Mouse (Mus musculus): Measurements from ENCODE around the gene Gm11037. TPM values are rescaled to one million over a fixed set of nuclear protein-coding genes. Genes with fewer than 3 reads are reported as not detected.

Gm11037 gene
- polyA plus RNA-seq, 1 experiment, result not detected

DNA sequence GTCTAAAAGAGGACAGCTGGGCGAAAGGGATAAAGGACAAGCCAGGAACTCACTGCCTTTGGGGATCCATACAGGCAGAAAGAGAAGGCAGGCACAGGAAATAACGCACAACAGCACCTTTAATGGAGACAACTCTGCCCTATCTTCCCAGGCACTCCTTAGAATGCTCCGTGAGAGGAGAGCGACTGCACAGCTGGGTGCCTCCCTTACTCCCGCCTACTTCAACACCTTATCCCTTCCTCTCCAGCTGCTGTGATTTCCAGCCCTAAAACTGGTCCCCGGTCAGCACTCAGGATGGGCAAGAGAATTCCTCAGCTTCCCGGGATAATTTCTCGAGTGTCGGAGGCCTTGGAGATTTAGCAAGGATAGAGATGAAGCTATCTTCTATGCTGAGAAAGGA lies 37.6 kb downstream of the Gm11037 start:
- Histone ChIP-seq H3K4me3 (ENCODE audit: low read depth, low read length) (peak overlapping the region; percentile 41), H3K9me3 (replicated peaks; ENCODE audit: control insufficient read depth, insufficient read depth, low read length, poor library complexity, severe bottlenecking) (no peaks in the 10 kb centered on the region), H3K27ac (ENCODE audit: insufficient read depth, low read length) (no peak overlapping the region), H3K4me1 (ENCODE audit: control insufficient read depth, insufficient read depth, low read length) (peaks cover 2% of the 10 kb centered on the region), H3K9ac (ENCODE audit: low read depth, poor library complexity, severe bottlenecking) (peak overlapping the region; percentile 50), H3K36me3 (ENCODE audit: control insufficient read depth, insufficient read depth, low read length, poor library complexity, severe bottlenecking) (no peaks in the 10 kb centered on the region), H3K27me3 (ENCODE audit: control insufficient read depth, insufficient read depth, low read length, poor library complexity, severe bottlenecking) (no peaks in the 10 kb centered on the region)
- TF ChIP-seq EP300 (IDR thresholded peaks at IDR 0.05; ENCODE audit: insufficient read depth, low read depth, low read length), result no peak
- no peak for TF ChIP-seq CTCF (IDR thresholded peaks at IDR 0.05; ENCODE audit: low read depth, low read length)
- no peak for TF ChIP-seq POLR2A (IDR thresholded peaks at IDR 0.05; ENCODE audit: insufficient read depth, low read length)

DNA sequence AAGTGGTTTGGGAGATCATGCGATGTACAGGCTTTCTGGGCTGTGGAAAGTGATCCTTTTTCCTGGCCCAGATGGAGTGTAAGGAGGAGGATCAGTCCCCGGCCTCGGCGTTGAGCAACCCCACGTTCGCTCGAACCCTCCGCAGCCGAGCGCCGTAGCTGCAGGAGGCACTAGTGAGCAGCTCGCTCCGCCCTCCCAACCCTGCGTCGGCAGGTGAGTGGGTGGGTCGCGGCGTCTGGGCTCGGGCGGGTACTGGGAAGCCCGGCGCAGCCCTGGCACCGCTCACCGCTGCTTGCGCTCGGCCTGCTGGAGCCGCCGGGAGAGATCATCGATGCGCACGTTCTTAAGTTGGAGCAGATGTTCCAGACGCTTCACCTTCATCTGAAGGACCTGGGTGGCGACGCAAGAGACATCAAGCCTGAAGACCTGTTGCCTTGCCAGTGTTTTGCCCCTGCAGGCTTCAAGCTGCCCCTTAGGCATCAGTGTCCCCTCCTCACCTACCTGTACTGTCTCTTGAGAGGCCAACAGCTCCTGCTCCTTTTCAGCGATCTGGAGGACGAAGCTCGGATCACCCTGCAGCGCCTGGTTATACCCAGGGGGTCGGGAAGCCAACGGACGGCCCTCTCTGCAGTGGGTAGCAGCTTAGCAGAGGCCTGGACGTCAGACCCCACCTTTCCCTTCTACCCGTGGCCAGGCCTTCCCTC lies 38.3 kb downstream of the Gm11037 start:
- Histone ChIP-seq H3K9ac (ENCODE audit: low read depth, poor library complexity, severe bottlenecking) (peak overlapping the region; percentile 50), H3K4me3 (ENCODE audit: low read depth, low read length) (peak overlapping the region; percentile 41), H3K27ac (ENCODE audit: insufficient read depth, low read length) (no peak overlapping the region), H3K4me1 (ENCODE audit: control insufficient read depth, insufficient read depth, low read length) (peaks cover 2% of the 10 kb centered on the region), H3K36me3 (ENCODE audit: control insufficient read depth, insufficient read depth, low read length, poor library complexity, severe bottlenecking) (no peaks in the 10 kb centered on the region), H3K9me3 (replicated peaks; ENCODE audit: control insufficient read depth, insufficient read depth, low read length, poor library complexity, severe bottlenecking) (no peaks in the 10 kb centered on the region), H3K27me3 (ENCODE audit: control insufficient read depth, insufficient read depth, low read length, poor library complexity, severe bottlenecking) (no peaks in the 10 kb centered on the region)
- TF ChIP-seq EP300 (IDR thresholded peaks at IDR 0.05; ENCODE audit: insufficient read depth, low read depth, low read length) (no peak), CTCF (IDR thresholded peaks at IDR 0.05; ENCODE audit: low read depth, low read length) (peak; percentile 16)

GRCm38 (mm10) chr2:131172322-131172721 lies 39.0 kb downstream of the Gm11037 start:
- Histone ChIP-seq H3K27ac (ENCODE audit: insufficient read depth, low read length) (no peak overlapping the region), H3K9ac (ENCODE audit: low read depth, poor library complexity, severe bottlenecking) (no peak overlapping the region), H3K27me3 (ENCODE audit: control insufficient read depth, insufficient read depth, low read length, poor library complexity, severe bottlenecking) (no peaks in the 10 kb centered on the region), H3K4me1 (ENCODE audit: control insufficient read depth, insufficient read depth, low read length) (peaks cover 4% of the 10 kb centered on the region), H3K4me3 (ENCODE audit: low read depth, low read length) (no peak overlapping the region), H3K9me3 (replicated peaks; ENCODE audit: control insufficient read depth, insufficient read depth, low read length, poor library complexity, severe bottlenecking) (no peaks in the 10 kb centered on the region), H3K36me3 (ENCODE audit: control insufficient read depth, insufficient read depth, low read length, poor library complexity, severe bottlenecking) (no peaks in the 10 kb centered on the region)
- TF ChIP-seq POLR2A (IDR thresholded peaks at IDR 0.05; ENCODE audit: insufficient read depth, low read length), result no peak
- TF ChIP-seq EP300 (IDR thresholded peaks at IDR 0.05; ENCODE audit: insufficient read depth, low read depth, low read length), result no peak

- Histone ChIP-seq H3K9me3 (replicated peaks; ENCODE audit: control insufficient read depth, insufficient read depth, low read length, poor library complexity, severe bottlenecking) (no peaks in the 10 kb centered on the region), H3K36me3 (ENCODE audit: control insufficient read depth, insufficient read depth, low read length, poor library complexity, severe bottlenecking) (no peaks in the 10 kb centered on the region), H3K9ac (ENCODE audit: low read depth, poor library complexity, severe bottlenecking) (no peak overlapping the region), H3K27ac (ENCODE audit: insufficient read depth, low read length) (no peak overlapping the region), H3K27me3 (ENCODE audit: control insufficient read depth, insufficient read depth, low read length, poor library complexity, severe bottlenecking) (no peaks in the 10 kb centered on the region), H3K4me3 (ENCODE audit: low read depth, low read length) (peak overlapping the region; percentile 84), H3K4me1 (ENCODE audit: control insufficient read depth, insufficient read depth, low read length) (peaks cover 6% of the 10 kb centered on the region)
- TF ChIP-seq POLR2A (IDR thresholded peaks at IDR 0.05; ENCODE audit: insufficient read depth, low read length), result no peak
Measured at GRCm38 (mm10) chr2:131174700-131175099, 41.4 kb downstream of the Gm11037 start.

GRCm38 (mm10) chr2:131175286-131175944 lies 42.1 kb downstream of the Gm11037 start:
- TF ChIP-seq POLR2A (IDR thresholded peaks at IDR 0.05; ENCODE audit: insufficient read depth, low read length) (no peak), EP300 (IDR thresholded peaks at IDR 0.05; ENCODE audit: insufficient read depth, low read depth, low read length) (no peak), CTCF (IDR thresholded peaks at IDR 0.05; ENCODE audit: low read depth, low read length) (no peak)
- no peak overlapping the region for H3K27ac ChIP-seq (ENCODE audit: insufficient read depth, low read length)
- H3K36me3 ChIP-seq (ENCODE audit: control insufficient read depth, insufficient read depth, low read length, poor library complexity, severe bottlenecking), result no peaks in the 10 kb centered on the region
- H3K27me3 ChIP-seq (ENCODE audit: control insufficient read depth, insufficient read depth, low read length, poor library complexity, severe bottlenecking), result no peaks in the 10 kb centered on the region
- H3K4me3 ChIP-seq (ENCODE audit: low read depth, low read length), result no peak overlapping the region
- H3K9me3 ChIP-seq (replicated peaks; ENCODE audit: control insufficient read depth, insufficient read depth, low read length, poor library complexity, severe bottlenecking), result no peaks in the 10 kb centered on the region
- peaks cover 6% of the 10 kb centered on the region for H3K4me1 ChIP-seq (ENCODE audit: control insufficient read depth, insufficient read depth, low read length)
- no peak overlapping the region for H3K9ac ChIP-seq (ENCODE audit: low read depth, poor library complexity, severe bottlenecking)

DNA sequence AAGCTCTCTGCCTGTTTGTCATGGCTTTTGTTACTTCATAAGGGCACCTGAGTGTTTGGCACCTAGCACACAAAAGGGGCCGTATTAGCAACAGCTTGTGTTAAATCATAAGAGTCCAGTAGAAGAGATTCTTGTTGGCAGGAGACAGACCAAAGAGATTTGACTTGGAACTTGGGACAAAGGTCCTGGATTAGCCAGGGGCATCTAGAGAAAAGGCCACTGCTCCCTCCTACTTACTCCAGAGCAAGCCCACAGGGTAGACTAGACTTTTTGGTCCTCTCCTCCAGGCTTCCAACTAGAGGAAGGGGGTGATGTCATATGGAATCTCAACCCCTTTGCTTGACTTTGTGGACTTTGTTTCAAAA lies 42.6 kb downstream of the Gm11037 start:
- no peak overlapping the region for H3K27ac ChIP-seq (ENCODE audit: insufficient read depth, low read length)
- TF ChIP-seq EP300 (IDR thresholded peaks at IDR 0.05; ENCODE audit: insufficient read depth, low read depth, low read length) (no peak), POLR2A (IDR thresholded peaks at IDR 0.05; ENCODE audit: insufficient read depth, low read length) (no peak), CTCF (IDR thresholded peaks at IDR 0.05; ENCODE audit: low read depth, low read length) (no peak)
- no peaks in the 10 kb centered on the region for H3K36me3 ChIP-seq (ENCODE audit: control insufficient read depth, insufficient read depth, low read length, poor library complexity, severe bottlenecking)
- peaks cover 6% of the 10 kb centered on the region for H3K4me1 ChIP-seq (ENCODE audit: control insufficient read depth, insufficient read depth, low read length)
- no peak overlapping the region for H3K9ac ChIP-seq (ENCODE audit: low read depth, poor library complexity, severe bottlenecking)
- no peaks in the 10 kb centered on the region for H3K27me3 ChIP-seq (ENCODE audit: control insufficient read depth, insufficient read depth, low read length, poor library complexity, severe bottlenecking)
- H3K4me3 ChIP-seq (ENCODE audit: low read depth, low read length), result no peak overlapping the region
- H3K9me3 ChIP-seq (replicated peaks; ENCODE audit: control insufficient read depth, insufficient read depth, low read length, poor library complexity, severe bottlenecking), result no peaks in the 10 kb centered on the region
